Mouse (Mus musculus): Measurements from ENCODE around the gene Olfr322. TPM values are rescaled to one million over a fixed set of nuclear protein-coding genes. Genes with fewer than 3 reads are reported as not detected.
"Not testable (repeated sequence)": the region's sequence is repeated elsewhere in the genome, so short reads cannot be mapped to it uniquely, and the experiment has no call there.

Gene Olfr322
- total RNA-seq, 2 experiments from 2014 or later, result not detected

DNA sequence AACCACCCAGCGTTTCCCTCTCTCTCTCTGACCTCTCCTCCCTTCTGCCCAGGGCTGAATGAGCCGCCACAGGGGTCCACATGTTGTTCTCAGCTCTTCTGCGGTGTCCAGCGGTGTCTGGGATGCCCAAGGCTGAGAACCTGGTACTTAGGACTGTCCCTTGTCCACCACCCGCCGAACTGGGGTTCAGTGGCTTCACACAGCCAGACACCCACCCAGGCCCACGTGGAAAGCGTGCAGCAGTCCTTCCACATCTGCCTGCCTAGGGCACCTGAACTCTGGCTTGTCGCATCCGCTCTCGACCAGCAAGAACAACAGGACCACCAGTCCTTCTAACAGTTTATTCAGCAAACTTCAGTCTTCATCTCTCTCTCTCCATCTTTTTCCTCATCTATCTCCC is 50.5 kb downstream of the Olfr322 start:
- intact Hi-C loops (cut with DNase I), result no loop called here
- DNase-seq (ENCODE audit: low spot score in 2 of 2), result no peak

DNA sequence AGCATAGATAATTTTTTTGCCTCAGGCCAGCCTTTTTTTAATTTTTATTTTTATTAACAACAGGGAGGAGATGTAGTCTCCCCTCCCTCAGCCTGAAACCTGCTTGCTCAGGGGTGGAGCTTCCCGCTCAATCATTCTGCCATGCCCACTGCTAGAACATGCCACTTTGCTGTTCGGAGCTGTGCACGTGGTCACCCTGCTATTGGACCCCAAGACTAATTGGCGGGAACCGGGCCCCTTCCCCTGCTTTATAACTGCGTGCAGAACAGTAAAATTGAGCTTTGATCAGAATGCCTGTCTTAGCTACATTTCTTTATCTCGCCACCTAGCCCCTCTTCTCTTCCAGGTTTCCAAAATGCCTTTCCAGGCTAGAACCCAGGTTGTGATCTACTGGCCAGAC is 59.1 kb downstream of the Olfr322 start:
- intact Hi-C loops (cut with DNase I); DNase-seq (ENCODE audit: low spot score in 2 of 2): not testable (repeated sequence)

Other genes with a start within 250 kb of the Olfr322 start
- not detected for gene 1810065E05Rik, start 237.7 kb upstream of the Olfr322 start, total RNA-seq (2021)
- not detected for gene Gm12253, start 226.2 kb upstream of the Olfr322 start, total RNA-seq (2021)
- gene Lypd9, start 205.9 kb upstream of the Olfr322 start, total RNA-seq (2021), result not detected
- not detected for gene Olfr30, start 196.5 kb upstream of the Olfr322 start, total RNA-seq (2021)
- gene Olfr332, start 166.2 kb upstream of the Olfr322 start, total RNA-seq (2021), result not detected
- gene Olfr331, start 156.2 kb upstream of the Olfr322 start, total RNA-seq (2021), result not detected
- gene Olfr330, start 123.9 kb upstream of the Olfr322 start, total RNA-seq (2021), result not detected
- gene Olfr329-ps, start 112.4 kb upstream of the Olfr322 start, total RNA-seq (2021), result not detected
- gene Olfr328, start 103.1 kb upstream of the Olfr322 start, total RNA-seq (2021), result under 1 TPM; 0.11 TPM
- gene Olfr224, start 88.2 kb upstream of the Olfr322 start, total RNA-seq (2021), result not detected
- not detected for gene Olfr325, start 81.1 kb upstream of the Olfr322 start, total RNA-seq (2021)
- gene Olfr324, start 63.7 kb upstream of the Olfr322 start, total RNA-seq (2021), result not detected
- under 1 TPM in 1 of 2 experiments, not detected in 1; 0.42 TPM for gene 2210407C18Rik, start 42.7 kb upstream of the Olfr322 start, total RNA-seq (2021)
- not detected for gene Olfr323, start 28.3 kb upstream of the Olfr322 start, total RNA-seq (2021)
- under 1 TPM in 1 of 2 experiments, not detected in 1; 0.15 TPM for gene Trim58, start 18.3 kb upstream of the Olfr322 start, total RNA-seq (2021)
- not detected for gene Olfr320, start 22.3 kb downstream of the Olfr322 start, total RNA-seq (2021)
- not detected for gene Olfr319, start 40.4 kb downstream of the Olfr322 start, total RNA-seq (2021)
- under 1 TPM in 1 of 2 experiments, not detected in 1; 0.13 TPM for gene Olfr318, start 65.2 kb downstream of the Olfr322 start, total RNA-seq (2021)
- under 1 TPM in 1 of 2 experiments, not detected in 1; 0.15 TPM for gene Olfr317, start 80.4 kb downstream of the Olfr322 start, total RNA-seq (2021)
- under 1 TPM; 0.13 to 0.42 TPM for gene Olfr316, start 94.0 kb downstream of the Olfr322 start, total RNA-seq (2021)
- gene Olfr315, start 114.4 kb downstream of the Olfr322 start, total RNA-seq (2021), result not detected
- gene Olfr314, start 124.2 kb downstream of the Olfr322 start, total RNA-seq (2021), result not detected
- 1 to 10 TPM in 1 of 2 experiments, under 1 TPM in 1; 0.89 to 2.1 TPM for gene Fam183b, start 143.2 kb downstream of the Olfr322 start, total RNA-seq (2021)
- gene Olfr313, start 156.2 kb downstream of the Olfr322 start, total RNA-seq (2021), result not detected
- not detected for gene Olfr312, start 170.5 kb downstream of the Olfr322 start, total RNA-seq (2021)
- not detected for gene Olfr311, start 180.5 kb downstream of the Olfr322 start, total RNA-seq (2021)
- gene Gm12258, start 188.4 kb downstream of the Olfr322 start, total RNA-seq (2021), result 10 to 100 TPM; 16.7 TPM
- 1 to 10 TPM; 9.3 TPM for gene 2810021J22Rik, start 208.4 kb downstream of the Olfr322 start, total RNA-seq (2021)
- 1 to 10 TPM; 8.7 to 9.0 TPM for gene Zfp39, start 245.4 kb downstream of the Olfr322 start, total RNA-seq (2021)